Mouse (Mus musculus) cerebellum, adult 11-12 months (tissue): ENCODE measurements around the gene Drg1.

Experiments
- DNase-seq: peaks from one replicate; pipeline ENCODE4 v3.0.0; 2022

The Drg1 gene

DNA sequence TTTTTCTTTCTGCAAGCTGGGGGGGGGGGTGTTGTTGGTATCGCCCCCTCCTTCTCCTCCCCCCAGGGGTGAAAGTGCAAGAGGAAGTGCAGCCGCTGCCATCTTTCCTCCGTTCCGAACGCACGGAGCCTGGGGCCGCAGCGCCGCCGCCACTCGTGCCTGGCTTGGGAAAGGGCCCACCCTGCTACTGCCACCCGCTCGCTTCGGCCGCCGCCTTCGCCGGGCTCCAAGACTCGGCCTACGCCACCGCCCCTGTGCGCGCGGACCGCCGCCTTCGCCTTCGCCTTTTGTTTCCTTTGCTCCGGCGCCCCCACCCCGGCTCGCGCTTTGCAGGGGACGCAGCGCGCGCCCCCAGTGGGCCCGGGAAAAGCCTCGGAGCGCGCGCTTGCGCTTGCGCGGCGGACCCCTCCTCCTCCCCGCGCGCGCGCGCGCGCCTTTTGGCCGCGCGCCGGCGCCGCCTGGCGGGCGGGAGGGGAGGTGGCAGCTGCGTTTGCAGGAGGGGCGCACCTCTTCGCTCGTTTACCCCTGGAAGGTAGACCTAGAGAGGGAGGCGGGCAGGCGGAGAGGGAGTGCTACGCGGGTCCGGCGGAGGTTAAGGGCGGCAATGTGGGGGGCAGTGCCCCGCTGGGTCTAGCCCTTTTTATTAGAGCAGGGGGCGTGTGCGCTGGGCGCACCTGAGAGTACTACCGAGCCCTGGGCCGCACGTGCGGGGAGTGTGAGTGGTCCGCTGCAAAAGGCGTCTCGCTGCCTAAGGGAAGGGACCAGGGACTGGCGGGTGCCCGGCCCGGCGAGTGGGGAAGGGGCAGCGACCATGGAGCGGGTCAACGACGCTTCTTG is 23.8 kb upstream of the Drg1 start:
- DNase-seq, result peak; percentile 89

DNA sequence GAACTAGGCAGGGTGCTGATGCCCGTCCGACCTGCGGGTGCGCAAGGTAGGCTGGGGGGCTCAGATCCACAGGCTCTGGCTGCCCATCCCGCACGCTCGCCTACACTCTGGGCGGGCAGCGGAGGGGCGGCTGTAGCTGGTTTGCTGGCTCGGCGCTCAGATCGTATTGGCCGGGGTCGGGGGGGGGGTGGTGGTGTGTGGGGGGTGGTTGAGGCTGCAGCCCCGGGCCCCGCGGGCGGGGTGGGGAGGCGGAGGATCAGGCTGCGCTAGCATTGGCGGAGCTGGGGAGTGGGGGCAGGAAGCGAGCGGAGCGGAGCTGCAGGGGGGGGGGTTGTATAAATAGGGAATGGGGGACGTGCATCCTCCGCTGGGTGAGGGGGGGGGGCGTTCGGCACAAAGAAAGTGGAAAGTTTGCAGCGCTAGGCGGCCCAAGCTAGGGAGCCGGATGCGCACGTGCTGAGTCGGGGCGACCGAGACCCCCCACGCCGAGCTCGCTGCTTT is 23.1 kb upstream of the Drg1 start:
- DNase-seq, result peak; percentile 80

DNA sequence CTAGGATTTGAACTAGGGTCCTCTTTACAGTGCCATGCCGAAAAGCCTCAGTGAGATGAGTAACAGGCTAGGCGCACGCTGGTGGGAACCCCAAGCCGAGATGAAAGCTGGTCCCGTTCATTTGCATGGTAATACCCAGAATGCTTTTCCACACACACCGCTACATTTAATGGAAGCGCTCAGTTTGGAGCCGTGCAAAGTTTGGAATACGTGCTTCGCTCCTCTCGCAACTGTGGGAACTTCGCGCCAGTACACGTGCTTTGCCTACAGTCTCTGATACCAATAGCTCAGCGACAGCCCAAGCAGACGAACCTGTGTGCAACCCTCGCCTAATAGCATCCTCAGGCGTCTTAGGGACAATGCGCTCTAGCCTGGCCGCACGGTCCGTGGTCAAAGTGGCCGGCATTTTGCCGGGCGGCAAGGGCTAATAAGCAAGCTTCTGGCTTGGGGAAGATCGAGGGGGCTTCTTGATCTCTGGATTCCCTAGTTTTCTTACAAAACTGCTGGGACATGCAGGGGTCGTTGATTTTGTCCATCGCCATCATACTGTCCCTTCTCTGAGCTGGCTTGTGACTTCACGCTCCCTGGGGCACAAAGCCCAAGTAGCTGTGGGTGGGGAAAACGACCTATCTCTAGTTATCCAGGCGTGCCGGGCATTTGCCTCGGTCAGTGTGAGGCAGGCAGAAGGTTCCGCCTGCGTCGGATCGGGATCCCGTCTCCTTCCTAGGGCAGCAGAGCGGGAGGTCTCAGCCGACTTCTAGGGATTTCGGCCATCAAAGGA is 22.5 kb upstream of the Drg1 start, which contains the start of gene Patz1:
Gene Patz1, plus strand, starts transcription at position 354 of the 781 bp plus-strand sequence.
- peak; percentile 76 for DNase-seq

DNA sequence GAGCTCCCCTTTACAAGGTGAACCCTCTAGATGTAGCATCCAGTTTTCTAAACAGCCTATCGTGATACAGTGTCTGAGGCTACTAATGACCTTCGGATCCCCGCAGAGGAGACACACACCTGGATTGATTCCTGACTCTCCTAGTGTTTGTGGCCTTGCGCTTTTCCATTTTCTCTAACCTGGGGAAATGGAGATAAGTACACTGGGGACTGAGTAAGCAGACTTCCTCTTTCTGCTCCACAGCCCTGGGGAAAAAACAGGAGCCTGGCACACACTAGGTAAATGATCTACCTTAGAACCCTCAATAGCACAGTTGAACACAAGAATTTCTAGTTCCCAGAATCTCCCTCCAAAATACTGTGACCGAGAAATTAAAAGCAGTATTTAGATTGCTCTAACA is 21.7 kb upstream of the Drg1 start:
- no peak for DNase-seq

DNA sequence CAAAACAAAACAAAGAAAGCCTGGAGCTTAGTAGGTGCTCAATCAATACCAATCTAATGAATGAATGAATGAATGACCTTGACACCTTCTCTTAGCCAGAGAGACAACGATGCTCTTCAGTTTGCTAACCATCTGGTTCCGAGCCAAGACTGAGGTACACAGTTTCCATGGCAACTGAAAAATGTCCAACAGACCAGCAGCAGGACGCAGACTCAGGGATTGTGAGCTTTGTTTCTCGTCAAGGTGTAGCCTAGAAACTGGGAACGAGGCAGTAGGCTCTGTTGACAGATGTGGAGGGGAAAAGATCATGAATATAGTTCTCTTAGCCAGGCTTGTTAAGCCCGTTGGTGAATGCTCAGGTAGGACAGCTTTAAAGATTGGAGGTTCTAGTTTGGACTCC is 20.9 kb upstream of the Drg1 start:
- DNase-seq, result peak; percentile 73

DNA sequence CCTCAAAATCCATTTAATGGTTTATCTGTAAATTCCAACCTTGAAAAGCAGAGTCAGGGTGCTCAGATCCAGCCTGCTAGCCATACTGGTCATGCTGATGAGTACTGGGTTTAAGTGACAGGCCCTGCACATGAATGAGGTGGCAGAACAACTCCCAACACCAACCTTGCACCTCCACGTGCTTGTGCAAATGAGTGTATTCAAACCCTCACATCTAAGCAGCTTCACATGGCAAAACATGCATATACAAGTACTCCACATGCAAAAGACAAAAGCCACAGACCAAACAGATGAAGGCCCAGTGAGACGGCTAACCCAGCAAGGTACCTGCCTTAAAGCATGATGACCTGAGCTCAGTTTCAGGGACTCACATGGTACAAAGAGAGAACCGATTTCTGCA is 19.7 kb upstream of the Drg1 start:
- DNase-seq, result no peak

DNA sequence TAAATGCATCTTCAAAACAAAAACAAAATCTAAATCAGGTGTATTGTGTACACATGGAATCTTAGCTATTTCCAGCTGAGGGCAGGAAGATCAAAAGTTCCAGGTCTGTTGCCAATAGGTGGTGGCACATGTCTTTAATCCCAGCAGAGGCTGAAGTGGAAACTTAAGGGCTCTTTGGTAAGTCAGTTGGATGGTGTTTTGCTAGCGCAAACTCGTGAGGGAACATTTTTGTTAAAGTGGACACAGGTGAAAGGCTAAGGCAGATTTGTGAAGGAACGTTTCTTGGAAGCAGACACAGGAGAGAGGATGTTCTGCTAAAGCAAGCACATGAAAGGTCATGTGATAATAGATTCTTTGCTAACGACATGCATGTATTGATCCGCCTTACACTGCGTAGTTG is 17.4 kb upstream of the Drg1 start:
- no peak for DNase-seq

DNA sequence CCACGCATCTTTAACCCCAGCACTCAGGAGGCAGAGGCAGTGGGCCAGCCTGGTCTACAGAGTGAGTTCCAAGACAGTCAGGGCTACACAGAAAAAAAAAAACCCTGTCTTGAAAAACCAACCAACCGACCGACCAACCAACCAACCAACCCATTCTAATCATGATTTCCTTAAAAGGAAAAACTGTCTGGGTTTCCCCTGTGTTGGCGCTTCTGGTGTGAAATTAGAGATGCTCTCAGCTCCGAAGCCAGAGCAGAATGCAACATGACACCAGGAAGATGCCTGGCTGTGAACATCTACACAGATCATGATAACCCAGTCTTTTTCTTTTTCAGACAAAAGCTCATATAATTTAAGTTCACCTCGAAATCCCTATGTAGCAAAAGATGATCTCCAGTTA is 16.7 kb upstream of the Drg1 start:
- no peak for DNase-seq

DNA sequence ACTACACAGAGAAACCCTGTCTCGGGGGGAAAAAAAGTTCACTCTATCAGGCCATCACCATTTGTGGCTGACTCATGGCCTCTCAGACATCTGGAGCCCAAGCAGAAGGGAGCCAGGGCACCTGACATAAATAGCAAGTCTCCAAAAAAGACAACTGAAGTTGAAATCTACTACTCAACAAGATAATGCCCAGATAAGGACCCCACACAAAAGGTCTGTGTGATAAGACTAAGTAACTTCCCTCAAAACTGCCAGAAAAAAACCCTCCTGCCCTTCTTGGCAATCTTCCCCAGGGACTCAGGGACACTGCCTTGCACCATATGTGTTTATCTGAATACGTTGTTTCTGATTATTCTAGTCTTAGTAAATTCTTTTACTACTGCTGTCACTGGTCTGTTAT is 13.5 kb upstream of the Drg1 start:
- DNase-seq, result no peak

DNA sequence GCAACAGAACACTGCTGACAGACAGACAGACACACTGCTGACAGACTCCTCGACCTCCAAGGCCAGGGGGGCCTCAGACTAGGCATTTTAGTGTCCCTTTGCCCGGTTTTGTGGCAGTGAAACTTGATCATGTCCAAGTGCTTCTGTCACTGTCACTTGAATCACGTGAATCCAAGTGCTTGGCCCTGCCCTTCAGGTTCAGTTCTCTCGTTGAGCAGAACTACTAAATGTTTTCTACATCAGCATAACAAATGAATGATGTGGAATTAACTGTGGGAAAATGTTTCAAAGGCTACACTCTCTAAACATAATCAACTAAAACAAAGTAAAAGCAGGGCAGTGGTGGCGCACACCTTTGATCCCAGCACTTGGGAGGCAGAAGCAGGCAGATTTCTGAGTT is 12.1 kb upstream of the Drg1 start:
- no peak for DNase-seq

DNA sequence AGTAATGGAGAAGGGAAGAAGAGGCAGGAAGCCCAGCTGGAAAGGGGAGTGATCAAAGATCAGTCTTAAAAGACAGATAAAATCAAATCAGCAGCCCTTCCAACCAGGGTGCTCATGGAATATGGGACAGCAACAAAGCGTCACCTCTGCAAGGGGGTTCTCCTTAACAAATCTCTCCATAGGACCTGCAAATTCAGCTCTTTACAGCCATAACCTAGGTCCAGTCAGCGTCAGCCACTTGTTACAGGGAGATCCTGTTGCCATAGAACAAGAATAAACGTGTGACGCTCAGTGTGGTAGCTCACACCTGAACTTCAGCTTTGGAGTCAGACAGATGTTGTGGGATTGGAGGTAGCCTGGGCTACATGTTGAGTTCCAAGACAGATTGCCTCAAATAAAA is 3.0 kb upstream of the Drg1 start:
- no peak for DNase-seq

DNA sequence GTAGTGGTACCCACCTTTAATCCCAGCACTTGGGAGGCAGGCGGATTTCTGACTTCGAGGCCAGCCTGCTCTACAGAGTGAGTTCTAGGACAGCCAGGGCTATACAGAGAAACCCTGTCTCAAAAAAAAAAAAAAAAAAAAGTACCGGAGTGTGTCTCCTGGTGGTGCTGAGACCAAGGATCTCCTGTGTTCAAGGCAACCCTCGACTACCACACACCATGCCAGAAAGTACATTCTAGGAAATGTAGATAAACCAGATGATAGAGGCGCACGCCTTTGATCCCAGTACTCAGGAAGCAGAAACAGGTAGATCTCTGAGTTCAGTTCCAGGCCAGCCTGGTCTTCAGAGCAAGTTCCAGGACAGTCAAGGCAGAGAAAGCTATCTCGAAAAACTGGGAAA is 918 bp upstream of the Drg1 start:
- no peak for DNase-seq

DNA sequence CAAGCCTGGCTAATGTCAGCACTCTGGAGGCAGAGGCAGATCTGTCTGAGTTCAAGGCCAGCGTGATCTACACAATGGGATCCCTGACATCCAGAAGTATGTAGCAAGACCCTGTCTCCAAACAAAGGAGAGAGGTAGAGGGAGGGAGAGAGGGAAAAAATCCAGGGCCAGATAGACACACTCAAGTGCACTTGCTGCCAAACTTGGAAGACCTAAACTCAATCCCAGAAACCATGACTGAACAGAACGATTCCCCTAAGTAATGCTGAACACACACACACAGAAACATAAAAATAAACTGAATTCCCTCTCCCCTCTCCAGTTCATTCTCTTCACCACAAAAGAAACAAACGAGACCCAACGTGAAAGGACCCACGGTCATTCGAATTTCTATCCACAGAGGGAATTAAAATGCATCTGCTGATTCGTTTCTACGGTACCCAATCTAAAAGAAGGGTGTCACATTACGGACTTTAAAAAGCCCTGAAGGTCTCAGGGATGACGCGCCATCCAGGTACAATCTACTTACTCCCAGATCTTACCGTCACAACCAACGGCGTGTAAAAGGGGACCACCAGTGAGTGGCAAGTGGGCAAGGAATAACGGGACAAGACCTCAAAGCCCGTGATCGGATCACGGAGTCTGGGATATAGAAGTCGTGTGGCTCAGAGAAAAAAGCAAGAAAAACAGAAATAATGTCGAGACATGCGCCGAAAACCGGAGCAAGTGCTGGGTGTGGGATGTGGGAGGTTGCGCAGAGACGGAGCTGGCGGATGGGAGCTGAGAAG is 730 bp downstream of the Drg1 start:
- DNase-seq, result no peak

DNA sequence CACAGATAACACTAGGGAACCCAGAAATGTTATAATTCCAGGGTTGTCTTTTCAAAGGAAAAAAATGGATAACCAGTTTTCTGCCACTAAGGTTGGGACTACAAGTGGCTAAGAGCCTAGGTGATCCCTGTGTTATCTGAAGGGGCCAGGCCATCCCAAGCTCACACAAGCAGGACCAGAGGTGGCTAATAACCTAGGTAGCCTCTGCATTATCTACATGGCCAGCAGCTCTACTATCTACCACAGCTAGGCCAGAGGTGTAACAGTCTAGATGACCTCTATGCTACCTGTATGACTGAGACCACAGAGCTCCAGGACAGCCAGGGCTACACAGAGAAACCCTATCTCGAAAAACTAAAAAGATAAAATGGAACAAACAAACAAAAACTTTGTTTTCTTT is 6.7 kb downstream of the Drg1 start:
- DNase-seq, result no peak

DNA sequence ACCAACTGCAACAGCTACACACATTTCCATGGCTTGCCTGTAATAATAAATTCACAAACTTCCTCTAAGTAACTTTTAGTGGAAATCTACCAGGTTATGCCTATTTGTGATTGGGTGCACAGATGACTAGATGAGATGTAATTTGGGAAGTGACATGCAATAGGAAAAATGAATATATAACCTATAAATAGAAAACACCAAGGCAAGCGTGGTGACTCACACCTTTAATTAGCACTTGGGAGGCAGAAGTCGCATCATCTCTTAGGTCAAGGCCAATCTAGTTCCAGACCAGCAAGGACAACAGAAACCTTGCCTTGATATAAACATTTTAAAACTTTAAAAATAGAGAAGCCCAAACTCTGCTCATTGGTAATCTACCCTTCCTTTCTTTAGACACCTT is 18.8 kb downstream of the Drg1 start:
- no peak for DNase-seq

DNA sequence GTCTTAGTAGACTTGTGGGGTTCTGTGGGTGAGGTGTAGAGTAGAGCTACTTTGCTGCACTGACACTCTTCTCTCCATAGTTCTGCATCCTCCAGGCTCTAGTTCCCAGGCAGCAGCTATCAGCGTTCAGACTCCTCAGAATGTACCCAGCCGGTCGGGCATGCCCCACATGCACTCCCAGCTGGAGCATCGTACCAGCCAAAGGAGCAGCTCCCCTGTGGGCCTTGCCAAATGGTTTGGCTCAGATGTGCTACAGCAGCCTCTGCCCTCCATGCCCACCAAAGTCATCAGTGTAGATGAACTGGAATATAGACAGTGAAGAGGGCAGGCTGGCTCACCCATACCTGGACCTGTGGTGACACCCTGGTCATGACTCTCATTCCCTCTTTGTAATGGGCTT is 22.4 kb downstream of the Drg1 start:
- peak; percentile 36 for DNase-seq

DNA sequence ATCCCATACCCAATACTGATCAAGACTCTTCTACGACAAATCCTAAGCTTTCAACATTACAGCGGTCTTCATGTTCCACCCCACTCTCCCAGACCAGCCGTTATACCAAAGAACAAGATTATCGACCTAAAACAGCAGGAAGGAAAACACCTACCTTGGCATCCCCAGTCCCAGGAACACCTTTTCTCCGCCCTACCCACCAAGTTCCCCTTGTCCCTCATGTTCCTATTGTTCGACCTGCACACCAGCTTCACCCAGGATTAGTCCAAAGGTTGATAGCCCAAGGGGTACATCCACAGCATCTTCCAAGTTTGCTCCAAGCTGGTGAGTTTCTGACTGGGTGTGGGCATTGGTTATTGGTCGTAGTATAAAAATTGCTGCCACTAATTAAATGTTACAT is 23.8 kb downstream of the Drg1 start:
- no peak for DNase-seq

DNA sequence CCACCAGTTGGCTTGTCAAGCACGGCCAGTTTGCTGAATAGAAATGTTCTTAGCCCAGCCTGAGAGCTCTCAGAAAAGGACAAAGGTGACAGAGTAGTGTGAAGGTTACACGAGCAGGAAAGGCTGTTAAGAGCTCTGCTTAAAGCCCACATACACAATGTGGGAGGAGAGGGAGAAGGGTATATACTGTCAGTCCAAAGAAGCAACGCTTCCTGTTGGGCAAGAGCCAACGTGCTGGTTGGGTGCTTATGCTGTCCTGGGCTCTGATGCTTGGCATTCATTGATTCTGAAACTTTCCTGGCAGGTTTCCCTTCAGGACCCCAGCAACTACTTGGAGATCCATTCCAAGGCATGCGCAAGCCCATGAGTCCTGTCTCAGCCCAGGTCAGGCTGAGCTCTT is 30.9 kb downstream of the Drg1 start:
- no peak for DNase-seq

DNA sequence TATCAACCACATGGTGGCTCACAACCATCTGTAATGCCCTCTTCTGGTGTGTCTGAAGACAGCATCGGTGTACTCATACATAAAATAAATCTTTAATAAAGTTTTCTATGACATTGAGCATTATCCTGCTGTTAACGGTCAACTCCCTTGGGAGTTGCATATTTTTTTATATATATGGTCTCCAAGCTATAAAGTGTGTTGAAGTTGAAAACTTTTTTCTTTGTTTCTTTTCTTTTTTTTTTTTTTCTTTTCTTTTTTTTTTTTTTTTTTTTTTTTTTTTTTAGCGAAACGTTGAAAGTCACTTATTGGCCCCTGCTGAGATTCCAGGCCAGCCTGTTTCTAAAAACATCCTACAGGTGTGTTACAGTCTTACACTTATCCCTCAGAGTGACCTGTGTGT is 32.5 kb downstream of the Drg1 start:
- DNase-seq, result no peak

DNA sequence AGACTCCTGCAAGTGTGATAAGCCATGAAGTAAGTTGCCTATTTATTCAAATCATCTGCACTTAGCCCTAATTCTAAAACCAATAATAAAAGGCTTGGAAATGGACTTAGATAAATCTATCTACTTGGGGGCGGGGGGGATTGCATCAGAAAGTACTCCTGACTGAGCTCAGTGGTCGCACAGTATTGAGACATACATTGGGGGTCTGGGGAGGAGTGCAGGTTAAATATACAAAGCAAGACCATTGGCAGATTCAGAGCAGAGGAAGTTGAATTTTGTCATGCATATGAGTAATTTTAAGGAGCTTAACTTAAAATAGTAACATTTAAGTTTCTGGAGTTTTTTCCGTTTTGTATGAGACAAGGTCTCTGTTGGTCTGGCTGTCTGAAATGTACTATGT is 34.0 kb downstream of the Drg1 start:
- DNase-seq, result no peak

DNA sequence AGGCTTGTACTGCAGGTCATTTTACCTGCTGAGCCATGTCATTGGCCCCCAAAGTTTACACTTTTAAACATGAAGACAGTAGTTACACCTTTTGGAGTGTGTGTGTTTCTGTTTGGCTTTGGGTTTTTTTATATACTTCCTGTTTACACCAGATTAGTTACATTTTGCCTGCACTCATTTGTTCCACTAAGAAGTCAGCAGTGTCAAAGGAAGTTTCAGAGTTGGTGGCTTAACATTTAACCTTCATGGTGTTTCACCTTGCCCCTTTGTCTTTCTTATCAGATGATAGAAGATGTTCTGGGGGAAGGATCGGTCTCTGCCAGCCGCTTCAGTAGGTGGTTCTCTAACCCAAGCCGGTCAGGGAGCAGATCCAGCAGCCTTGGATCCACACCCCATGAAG is 39.1 kb downstream of the Drg1 start:
- DNase-seq, result no peak

DNA sequence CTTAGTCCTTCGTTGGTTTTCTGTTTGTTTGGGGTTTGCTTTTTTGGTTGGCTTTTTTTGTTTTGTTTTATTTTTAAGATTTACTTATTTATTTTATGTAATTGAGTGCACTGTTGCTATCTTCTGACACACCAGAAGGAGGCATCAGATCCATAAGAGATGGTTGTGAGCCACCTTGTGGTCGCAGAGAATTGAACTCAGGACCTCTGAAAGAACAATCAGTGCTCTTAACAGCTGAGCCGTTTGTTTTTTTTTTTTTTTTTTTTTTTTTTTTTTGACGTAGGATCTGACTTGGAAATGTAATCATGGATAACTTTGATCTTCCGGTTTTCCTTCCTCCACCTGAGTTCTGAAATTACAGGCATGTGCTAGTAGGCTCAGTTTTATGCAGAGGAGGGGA is 43.1 kb downstream of the Drg1 start:
- no peak for DNase-seq

DNA sequence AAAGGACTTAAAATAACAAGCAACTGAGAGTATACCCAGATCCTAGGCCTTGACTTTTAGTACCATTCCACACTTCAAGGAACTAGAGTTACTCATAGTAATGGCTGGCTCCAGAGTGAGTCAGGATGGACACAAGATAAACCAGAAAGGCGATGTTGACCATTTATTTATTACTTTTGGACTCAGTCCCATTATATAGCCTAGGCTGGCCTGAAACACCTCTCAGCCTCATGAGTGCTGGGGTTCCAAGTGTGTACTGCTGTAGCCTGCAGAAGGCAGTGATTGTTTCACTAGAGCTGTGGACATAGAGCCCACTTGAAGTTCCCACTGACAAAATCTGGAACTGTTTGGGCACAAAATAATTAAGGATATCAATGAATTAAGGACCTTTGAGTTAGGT is 53.7 kb downstream of the Drg1 start:
- no peak for DNase-seq

DNA sequence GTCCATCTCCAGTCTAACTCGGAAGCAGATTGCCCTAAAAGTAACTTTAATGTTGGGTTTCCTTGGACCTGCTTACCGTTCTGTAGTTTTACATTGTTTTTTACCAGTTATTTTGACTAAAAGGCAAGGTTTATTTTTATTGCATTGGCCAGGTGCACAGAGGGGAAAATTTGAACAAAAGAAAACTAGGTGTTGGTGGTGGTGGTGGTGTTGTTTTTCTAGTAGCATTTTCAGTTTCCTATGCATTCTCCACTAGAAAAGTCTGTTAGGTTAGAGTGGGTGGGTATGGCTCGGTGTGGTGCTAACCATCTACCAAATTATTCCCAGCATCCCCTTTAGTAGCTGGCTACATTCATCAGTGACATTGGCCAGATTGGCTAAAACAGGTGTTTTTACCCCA is 59.4 kb downstream of the Drg1 start:
- no peak for DNase-seq
